Mouse (Mus musculus): ENCODE results near the gene Stard7.
"Not testable (repeated sequence)": the region's sequence is repeated elsewhere in the genome, so short reads cannot be mapped to it uniquely, and the experiment has no call there.

Gene Stard7

DNA sequence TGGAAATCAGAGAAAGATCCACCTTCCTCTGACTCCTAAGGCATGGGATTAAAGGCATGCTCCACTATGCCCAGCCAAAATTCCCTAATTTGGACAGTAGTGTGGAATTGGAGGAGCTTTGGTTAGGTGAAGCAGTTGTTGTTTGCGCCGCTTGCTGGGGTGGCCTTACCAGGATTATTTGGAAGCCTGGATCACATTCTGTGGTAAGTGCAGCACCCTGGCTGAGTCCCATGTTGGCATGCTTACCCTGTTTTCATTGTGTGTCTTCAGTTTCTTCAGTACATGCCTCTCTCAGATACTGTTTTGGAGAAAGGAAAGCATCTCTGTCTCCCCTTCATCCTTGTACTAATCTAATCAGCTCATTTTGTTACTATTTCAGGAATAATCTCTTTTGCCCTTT, 4.6 kb downstream of the Stard7 start:
- DNase-seq (ENCODE audit: low spot score), result no peak

GRCm38 (mm10) chr2:127275551-127276320, 5.7 kb downstream of the Stard7 start:
- DNase-seq (ENCODE audit: low spot score), result no peak

- DNase-seq (ENCODE audit: low spot score), result no peak
Measured at GRCm38 (mm10) chr2:127278162-127278561, 8.1 kb downstream of the Stard7 start.

GRCm38 (mm10) chr2:127292250-127292649, 22.2 kb downstream of the Stard7 start:
- DNase-seq (ENCODE audit: low spot score), result no peak

- DNase-seq (ENCODE audit: low spot score), result no peak
Measured at GRCm38 (mm10) chr2:127297001-127297805, 27.2 kb downstream of the Stard7 start.

GRCm38 (mm10) chr2:127298056-127298455, 28.0 kb downstream of the Stard7 start:
- DNase-seq (ENCODE audit: low spot score), result no peak

DNA sequence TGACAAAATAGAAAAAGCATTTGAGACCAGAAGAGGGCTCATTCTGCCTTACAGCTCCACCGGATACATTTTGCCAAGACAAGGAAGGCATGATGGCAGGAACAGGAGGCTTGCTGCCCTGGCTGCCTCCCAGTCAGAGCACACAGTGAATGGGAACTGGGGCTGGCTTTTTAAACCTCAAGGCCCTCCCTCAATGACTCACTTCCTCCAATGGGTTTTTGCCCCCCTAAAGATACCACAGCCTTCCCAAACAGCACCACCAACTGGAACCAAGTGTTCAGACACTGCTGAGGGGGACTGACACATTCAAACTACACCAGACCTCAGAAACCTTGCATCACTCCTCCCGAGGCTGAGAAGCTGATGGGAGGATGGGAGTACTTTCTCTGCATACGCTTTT, 30.7 kb downstream of the Stard7 start:
- DNase-seq (ENCODE audit: low spot score), result no peak

- no peak for DNase-seq (ENCODE audit: low spot score)
Measured at GRCm38 (mm10) chr2:127301883-127302282, 31.9 kb downstream of the Stard7 start.

DNA sequence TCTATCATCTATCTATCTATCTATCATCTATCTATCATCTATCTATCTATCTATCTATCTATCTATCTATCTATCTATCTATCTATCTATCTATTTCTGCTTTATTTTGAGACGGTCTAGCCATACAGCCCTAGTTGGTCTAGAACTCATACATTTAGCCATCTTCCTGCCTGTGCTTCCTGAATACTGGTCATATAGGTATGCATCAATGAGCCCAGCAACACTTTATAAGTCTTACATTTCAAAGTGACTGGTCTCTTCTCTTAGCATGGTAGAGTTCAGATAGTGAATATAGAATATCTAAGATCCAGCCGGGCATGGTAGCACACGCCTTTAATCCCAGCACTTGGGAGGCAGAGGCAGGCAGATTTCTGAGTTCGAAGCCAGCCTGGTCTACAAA, 34.2 kb downstream of the Stard7 start:
- DNase-seq (ENCODE audit: low spot score), result not testable (repeated sequence)

GRCm38 (mm10) chr2:127304609-127305210, 34.7 kb downstream of the Stard7 start:
- no peak for DNase-seq (ENCODE audit: low spot score)

DNA sequence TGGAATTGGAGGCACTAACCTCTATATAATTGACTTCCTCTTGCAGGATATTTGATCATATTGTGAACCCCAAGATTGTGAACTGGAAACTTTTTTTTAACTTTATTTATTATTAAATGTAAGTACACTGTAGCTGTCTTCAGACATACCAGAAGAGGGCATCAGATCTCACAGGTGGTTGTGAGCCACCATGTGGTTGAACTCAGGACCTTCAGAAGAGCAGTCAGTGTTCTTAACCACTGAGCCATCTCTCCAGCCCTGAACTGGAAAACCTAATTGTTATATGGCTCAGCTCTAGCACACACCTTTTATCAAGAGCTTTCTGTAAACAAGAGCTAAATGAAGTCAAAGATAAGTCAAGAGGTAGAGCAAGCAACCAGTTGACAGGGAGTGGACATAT, 36.1 kb downstream of the Stard7 start:
- no peak for DNase-seq (ENCODE audit: low spot score)

- no peak for DNase-seq (ENCODE audit: low spot score)
Measured at GRCm38 (mm10) chr2:127307179-127307578, 37.2 kb downstream of the Stard7 start.

- DNase-seq (ENCODE audit: low spot score), result no peak
Measured at GRCm38 (mm10) chr2:127308660-127309059, 38.6 kb downstream of the Stard7 start.

GRCm38 (mm10) chr2:127310246-127310645, 40.2 kb downstream of the Stard7 start:
- no peak for DNase-seq (ENCODE audit: low spot score)

DNA sequence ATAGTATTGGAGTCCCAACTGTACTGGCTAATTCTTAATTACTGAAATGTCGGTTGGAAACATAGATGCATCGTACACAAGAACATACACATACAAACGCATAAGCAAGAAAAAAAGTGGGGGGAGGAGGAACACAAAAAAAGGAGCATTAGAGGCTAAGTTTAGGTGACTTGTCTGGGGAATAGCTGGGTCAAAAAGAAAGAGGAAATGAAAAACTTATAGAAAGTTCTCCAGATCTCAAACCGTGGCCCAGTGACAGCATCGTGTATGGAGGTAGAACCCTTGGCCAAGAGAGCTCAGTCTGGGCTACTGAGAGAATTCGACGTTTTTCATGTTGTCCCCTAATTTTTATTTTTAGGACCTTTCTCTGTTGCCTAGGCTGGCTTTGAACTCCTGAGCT, 40.7 kb downstream of the Stard7 start:
- no peak for DNase-seq (ENCODE audit: low spot score)

DNA sequence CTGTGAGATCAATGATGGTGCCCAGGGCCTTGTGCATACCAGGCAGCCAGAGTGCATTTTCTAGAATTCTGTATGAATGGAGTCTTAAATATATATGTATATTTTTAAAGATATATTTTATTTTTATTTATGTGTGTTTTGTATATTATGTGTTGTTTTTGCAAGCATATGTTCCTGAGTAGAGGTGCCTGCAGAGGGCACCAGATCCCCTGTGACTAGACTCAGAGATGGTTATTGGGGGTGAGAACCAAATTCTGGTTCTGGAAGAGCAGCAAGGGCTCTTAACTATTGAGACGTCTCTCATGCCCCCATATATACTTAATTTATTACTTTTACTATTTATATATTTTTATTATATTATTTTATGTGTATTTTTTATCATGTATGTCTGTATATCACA, 41.2 kb downstream of the Stard7 start:
- no peak for DNase-seq (ENCODE audit: low spot score)

- DNase-seq (ENCODE audit: low spot score), result no peak
Measured at GRCm38 (mm10) chr2:127312801-127313200, 42.8 kb downstream of the Stard7 start.

GRCm38 (mm10) chr2:127313878-127314277, 43.9 kb downstream of the Stard7 start:
- DNase-seq (ENCODE audit: low spot score), result no peak

- peak; percentile 73 for DNase-seq (ENCODE audit: low spot score)
Measured at GRCm38 (mm10) chr2:127314467-127315154, 44.6 kb downstream of the Stard7 start.

DNA sequence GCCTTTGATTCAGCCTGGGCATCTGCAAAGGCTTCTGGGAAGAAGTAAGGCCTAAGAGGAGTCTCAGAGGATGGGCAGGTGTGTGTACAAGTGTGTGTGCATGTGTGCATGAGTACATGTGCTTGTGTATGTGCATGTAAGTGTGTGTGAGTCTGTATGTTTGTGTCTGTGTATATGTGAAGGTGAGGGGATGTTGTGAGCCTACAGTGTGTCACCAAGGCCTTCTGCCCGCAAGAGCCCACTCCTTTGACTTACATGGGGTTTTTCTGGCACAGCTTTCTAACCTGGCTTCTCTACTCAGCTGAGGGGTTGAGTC, 45.1 kb downstream of the Stard7 start:
- DNase-seq (ENCODE audit: low spot score), result no peak

GRCm38 (mm10) chr2:127316431-127316830, 46.4 kb downstream of the Stard7 start:
- no peak for DNase-seq (ENCODE audit: low spot score)

- DNase-seq (ENCODE audit: low spot score), result no peak
Measured at GRCm38 (mm10) chr2:127318136-127318535, 48.1 kb downstream of the Stard7 start.

- DNase-seq (ENCODE audit: low spot score), result no peak
Measured at GRCm38 (mm10) chr2:127319071-127319470, 49.1 kb downstream of the Stard7 start.
